Mouse (Mus musculus): ENCODE data around the gene Olfr70.

Gene Olfr70

DNA sequence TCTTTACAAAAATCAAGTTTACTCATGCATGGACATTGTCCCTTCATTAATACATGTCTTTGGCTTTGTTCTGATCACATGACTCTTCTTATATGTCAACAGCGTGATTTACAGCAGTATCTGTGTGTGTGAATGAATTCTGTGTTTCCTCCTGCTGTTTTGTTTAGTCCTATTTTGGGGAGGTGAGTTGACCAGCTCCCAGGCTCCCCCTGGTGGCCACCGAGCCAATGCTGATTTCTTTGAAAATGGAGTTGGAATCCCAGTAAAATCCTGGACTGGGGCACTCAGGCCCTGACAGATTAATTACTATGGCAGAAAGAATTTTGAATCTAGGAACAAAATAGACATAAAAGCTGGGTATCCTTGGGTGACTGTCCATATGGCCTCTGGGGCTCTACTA is 11.2 kb upstream of the Olfr70 start:
- DNase-seq (ENCODE audit: low spot score in 2 of 2) = peak in 1 of 2 experiments; percentile 76

DNA sequence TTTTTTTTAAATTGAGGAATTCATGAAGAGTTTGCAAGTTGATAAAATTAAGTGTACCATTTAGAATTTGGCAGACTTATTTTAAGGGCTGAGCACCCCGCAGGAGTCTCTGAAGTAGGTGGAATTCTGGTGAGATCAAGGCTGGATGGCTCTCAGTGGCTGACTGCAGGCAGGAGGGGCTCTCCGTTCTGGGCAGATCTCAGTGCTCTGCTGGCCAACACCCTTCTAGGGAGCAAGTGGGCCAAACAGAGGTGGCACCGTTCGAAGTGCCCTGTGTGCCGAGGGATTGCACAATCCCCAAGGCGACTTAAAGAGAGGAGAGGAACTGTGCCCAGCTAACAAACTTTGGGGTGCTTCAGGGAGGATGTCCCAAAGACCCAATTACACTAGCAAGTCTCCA is 9.3 kb upstream of the Olfr70 start, which contains the start of gene Olfr71:
Gene Olfr71, minus strand, starts transcription at position 387 of the 400 bp plus-strand sequence.
- DNase-seq (ENCODE audit: low spot score in 2 of 2) = no peak

DNA sequence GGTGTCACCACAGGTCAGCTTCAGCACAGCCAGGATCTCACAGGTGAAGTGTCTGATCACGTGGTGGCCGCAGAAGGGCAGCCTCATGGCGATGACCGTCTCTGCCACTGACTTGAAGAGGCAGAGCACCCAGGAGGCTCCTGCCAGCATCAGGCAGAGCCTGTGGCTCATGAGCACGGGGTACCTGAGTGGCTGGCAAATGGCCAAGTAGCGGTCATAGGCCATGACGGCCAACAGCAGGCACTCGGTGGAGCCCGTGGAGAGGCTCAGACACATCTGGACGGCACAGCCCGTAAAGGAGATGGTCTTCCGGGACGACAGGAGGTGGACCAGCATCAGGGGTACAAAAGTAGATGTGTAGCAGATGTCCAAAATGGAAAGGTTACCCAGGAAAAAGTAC is 5.4 kb upstream of the Olfr70 start:
- no peak for DNase-seq (ENCODE audit: low spot score in 2 of 2)

DNA sequence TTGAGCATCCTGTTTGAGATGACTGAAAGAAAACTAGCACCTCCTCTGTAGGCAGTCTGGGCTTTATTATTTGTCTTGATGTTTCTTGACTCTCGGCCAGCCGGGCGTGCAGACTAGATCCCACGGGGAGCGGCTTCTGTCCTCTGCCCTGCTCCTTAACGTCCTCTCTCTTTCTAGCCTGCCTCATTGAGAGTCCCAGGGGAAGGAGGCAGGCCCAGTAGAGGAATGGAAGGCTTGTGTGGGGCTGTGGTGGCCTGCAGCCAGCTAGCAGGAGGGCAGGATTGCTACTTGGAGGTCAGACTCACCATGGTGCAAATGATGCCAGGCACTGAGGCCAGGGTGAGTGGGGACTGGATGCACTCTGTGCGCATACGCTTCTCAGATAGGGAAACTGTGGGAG is 3.2 kb upstream of the Olfr70 start:
- DNase-seq (ENCODE audit: low spot score in 2 of 2) = no peak

DNA sequence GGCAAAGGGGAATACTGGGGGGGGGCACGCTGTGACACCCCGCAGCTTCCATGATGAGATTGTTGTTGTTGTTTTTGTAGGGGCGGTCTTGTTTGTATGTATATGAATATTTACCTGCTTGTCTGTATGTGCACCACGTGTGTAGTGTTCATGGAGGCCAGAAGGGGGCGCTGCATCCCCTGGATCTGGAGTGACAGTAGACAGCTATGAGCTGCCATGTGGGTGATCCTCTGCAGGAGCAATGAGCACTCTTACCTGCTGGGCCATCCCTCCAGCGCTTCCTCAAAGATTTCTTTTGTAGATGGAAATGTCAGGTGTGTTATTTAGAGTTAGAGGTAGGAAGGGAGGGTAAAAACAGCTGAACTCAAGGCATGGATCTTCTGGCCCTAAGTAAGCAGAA is 2.8 kb upstream of the Olfr70 start:
- DNase-seq (ENCODE audit: low spot score in 2 of 2) = no peak

DNA sequence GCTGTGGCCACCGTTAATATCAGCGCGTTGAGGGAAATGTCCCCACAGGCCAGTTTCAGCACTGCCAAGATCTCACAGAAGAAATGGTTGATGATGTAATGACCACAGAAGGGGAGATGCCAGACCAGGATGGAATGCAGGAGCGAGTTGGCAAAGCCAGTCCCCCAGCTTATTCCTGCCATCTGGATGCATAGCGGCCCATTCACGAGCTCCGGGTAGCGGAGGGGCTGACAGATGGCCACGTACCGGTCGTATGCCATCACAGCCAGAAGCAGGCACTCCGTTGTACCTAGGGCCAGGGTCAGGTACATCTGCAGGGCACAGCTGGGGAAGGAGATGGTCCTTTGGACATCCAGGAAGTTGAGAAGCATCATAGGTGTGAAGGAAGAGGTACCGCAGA is 4.0 kb downstream of the Olfr70 start:
- DNase-seq (ENCODE audit: low spot score in 2 of 2) = no peak

DNA sequence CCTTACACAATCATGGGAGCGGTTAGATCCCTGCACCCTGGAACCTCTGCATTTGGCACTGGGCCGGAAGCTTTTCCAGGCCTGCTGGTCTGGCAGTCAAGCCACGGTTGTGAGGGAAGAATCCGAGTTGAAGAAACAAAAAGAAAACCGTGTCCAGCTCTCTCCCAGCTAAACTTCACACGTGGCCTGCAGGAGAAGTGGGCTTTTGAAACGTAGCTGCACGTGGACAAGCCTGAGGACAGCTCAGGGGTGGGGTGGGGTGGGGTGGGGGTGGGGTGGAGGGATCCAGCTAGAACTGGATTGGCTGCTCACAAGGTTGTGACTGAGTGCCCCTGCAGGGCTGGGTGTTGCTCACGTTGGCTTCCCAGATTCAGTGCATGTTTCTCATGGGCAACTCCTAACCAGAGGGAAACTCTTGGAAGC is 5.3 kb downstream of the Olfr70 start:
- no peak for DNase-seq (ENCODE audit: low spot score in 2 of 2)

DNA sequence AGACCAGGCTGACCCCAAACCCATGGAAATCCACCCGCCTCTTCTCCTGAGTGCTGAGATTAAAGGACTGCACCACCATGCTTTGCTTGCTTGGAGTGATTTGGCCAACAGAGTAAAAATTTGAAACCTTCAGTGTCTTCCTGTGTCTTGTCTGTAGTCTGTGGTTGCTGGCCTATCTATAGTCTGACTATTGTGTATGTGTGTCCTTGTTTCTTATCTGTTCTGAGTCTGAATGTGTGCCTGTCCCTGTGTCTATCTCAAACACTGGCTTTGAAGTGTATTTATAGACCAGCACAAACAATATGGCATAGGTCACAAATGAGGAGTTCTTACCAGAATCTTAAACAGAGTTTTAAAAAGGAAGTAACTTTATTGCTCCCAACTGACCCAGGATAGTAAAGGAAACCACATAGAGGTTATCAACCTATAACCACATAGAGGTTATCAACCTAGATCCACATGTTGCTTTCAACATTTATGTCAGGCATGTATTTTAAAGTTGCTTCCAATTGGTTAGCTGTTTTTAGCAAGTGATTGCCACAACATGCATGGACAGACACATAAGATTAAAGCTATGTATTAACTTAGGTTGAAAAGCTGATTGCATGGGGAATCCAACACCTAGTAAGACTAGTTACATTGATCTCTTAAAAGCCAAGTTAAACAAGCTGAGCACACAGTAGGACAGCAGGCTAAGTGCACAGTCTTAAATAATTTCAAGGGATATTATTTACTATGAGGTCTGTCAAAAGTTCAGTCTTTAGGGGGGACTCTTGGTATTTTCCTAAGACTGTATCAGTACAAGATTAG is 6.0 kb downstream of the Olfr70 start:
- DNase-seq (ENCODE audit: low spot score in 2 of 2) = no peak

DNA sequence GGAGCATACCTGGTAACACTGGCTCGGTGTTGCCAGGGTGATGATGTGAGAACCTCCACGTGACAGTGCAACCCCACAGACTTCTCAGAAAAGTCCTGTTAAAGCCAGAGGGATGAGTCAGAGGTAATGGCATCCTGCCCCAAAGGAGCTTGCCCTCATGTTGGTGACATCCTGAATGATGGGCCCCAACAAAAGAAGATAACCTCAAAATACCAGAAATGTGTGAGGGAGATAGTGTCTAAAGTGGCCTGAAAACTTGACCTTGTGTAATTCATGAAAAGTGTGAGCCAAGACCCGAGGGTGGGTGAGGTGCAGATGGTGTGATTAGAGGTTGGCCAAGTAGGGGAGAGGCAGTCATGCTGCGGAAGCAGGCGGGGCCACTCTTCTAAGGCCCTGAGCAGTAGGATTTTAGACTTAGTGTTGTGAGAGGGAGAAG is 6.8 kb downstream of the Olfr70 start:
- no peak for DNase-seq (ENCODE audit: low spot score in 2 of 2)

DNA sequence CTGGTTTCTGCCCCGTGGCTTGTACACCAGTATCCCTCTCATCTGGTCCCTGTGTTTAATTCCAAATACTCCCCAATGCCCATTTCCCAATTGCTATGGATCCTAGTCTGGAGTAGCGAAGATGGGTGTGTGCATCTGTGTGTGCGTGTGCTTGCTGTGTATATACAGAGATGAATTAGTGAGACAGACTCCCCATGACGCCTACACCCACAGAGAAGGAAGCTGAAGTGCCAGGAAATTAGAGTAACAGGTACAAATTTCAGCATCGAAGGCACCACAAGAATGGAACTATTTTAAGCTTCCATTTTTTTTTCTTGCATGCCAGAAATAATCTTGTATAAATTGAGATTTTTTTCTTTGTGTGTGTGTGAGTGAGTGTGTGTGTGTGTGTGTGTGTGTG is 9.6 kb downstream of the Olfr70 start:
- peak in 1 of 2 experiments; percentile 31 for DNase-seq (ENCODE audit: low spot score in 2 of 2)

DNA sequence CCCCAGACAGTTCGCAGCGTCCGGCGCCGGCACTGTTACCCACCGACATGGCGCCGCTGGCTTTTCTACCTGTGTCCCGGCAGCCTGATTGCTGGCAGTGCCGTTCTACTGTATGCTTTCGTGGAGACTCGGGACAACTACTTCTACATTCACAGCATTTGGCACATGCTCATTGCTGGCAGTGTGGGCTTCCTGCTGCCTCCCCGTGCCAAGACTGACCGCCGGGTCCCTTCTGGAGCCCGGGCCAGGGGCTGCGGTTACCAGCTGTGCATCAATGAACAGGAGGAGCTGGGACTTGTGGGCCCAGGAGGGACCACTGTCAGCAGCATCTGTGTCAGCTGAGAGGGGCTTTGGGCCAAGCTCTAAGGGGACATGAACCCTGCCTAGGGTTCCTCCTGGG is 10.6 kb downstream of the Olfr70 start:
- no peak for DNase-seq (ENCODE audit: low spot score in 2 of 2)

DNA sequence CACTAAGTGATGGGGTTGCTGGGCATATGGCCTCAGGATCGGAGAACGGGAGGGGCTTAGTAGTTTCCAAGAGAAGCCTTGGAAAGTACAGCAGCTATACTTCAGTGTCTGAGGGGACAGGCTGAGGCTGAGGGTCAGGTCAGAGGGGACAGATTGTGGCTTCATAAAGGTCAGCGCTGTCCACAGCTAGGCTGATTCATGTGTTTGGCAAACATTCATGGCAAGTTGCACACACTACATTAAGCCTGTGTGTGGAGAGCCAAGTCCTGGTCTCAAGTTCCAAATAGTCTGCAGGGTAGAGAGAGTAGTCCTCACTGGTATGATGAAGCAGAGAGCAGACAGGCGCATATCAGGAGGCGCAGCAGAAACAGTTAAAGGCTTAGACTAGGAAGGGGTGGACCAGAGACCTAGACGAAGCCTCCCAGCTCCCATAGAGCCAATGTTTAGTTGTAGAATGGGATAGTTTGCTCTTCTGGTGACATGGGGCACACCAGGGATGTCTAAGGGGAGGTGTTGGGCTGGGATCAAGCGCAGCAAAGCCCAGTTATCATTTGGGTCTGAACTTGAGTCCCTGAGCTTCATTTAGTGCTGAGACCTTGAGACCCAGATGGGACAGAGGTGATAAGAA is 21.1 kb downstream of the Olfr70 start:
- DNase-seq (ENCODE audit: low spot score in 2 of 2) = no peak

DNA sequence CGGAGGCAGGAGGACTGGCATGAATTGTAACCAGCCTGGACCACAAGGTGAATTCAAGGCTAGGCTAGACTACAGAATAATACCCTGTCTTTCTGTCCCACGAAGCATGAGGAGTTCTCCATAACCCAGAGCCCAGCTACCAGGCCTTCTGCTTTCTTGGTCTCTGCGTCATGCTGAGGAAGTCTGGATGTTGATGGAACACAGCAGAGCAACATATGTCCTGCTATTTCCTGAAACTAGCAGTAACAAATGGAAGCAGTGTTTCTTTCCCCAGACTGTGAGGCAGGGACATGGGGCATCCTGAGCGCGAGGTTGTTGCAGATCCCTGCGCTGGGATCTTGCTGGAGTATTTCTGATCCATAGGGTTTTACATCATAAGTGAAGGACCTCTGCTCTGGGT is 22.1 kb downstream of the Olfr70 start:
- DNase-seq (ENCODE audit: low spot score in 2 of 2) = no peak

DNA sequence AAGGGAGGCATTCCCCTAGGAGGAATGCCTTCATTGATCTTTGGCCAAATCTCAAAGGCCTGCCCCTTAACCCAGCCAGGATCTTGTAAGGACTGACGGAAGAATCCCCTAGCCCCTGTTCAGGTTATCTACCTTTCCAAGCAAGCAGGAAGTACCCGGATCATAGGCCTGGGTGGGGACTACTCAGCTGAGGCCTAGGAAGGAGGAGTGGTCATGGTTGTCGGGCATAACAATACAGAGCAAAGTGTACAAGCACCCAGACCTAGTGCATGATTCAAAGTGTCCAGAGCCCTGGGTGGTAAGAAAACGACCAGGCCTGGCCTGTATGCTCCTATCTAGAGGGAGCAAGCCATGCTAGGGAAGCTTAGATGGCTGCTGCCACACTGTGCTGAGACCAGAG is 25.0 kb downstream of the Olfr70 start:
- DNase-seq (ENCODE audit: low spot score in 2 of 2) = no peak

DNA sequence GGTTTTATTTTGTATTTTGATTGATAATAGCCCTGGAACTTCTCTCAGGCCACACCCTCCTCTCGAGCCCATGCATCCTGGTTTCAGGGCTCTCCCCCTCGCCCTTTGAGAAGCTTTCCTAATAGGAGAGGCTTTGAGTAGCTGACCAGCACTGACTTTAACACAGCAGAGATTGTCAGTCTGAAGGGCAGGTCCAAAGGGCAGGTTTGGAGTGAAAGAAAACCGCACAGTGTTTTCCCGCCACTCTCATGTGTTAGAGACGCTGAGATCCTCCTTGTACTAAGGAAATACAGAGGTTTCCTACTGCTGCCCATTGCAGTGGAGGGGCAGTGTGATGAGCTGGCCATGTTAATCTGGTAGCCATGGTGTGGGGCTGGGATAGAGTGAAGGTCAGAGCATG is 25.6 kb downstream of the Olfr70 start:
- no peak for DNase-seq (ENCODE audit: low spot score in 2 of 2)

DNA sequence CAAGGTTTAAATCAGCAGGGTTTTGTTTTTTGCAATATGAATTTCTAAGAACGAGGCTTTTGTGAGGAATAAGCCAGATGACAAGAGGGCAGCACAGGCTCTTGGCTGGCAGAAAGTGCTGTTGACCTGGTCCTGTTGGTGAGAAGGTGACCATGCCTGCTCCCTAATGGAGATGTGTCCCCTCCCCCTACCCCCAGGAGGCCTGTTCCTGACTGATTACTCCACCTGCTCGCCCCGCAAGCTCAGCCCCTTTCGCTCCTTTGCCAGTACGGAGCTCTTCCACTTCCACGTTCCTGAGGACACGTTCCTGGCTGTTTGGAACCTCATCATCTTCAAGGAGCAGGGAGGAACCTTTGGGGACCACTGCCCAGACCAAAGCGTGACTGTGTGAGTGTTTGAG is 26.9 kb downstream of the Olfr70 start:
- no peak for DNase-seq (ENCODE audit: low spot score in 2 of 2)

DNA sequence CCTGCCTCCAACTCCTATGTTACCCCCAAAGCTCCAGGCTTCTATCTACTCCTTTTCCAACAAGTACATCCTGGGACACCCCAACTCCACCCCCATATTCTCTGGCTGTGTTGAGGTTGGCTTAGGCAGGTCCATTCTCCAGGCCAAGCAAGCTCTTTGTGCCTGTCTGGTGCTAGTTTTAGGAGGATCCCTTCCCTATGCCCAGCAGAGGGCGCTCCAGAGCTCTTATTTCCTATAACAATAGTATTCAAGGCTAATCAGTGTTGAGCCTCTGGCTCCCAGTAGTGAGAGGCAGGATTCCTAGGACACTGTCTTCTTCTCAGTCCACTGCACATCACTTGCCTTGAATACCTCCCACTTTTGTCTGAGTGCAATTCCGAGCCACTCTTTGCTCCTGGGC is 28.5 kb downstream of the Olfr70 start:
- peak in 1 of 2 experiments; percentile 90 for DNase-seq (ENCODE audit: low spot score in 2 of 2)

DNA sequence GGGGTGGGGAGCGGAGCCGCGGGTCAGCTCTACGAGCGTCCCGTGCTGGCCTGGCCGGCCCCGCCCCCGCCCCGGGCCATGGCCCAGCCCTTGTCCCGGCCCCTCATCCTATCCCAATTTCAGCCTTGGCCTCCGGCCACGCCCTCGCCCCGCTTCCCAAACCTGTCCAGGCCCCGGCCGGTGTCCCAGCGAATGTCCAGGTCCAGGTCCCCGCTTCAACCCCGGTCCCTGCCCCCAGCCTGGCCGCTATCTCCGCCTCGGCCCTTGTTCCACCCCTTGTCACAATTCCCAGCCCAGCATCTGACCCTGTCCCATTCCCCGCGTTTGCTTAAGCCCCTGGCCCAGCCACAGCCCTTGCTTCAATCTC is 31.2 kb downstream of the Olfr70 start:
- DNase-seq (ENCODE audit: low spot score in 2 of 2) = no peak

DNA sequence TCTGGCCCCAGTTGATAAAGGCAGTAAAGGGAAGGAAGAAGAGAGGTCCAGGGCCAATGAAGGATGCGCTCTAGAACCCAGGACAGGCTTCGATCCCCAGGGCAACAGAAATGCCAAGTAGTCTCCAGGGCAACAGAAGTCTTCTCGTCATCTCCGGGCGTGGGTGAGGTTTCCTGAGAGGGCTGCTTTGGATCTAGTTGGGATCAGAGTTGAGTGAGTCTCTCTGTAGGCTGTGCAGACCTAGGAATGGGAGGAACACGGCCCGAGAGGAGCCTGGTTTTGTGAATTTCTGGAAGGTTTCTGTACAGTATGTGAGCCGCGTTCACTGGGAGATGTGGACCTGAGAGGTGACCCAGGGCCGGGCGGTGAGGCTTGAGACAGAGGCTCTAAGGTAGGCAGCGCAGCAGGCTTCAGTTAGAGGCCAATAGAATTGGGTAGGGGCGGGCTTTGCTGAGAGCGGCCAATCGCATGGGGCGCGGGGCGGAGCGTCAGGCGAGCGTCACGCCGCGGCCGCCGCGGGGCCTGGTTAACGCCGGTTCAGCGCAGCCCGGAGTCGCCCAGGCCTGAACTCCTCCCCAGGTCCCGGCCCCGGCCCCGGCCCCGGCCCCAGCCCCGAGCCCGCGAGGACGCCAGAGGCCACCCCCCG is 31.7 kb downstream of the Olfr70 start, which contains the start of the genes Tmem8b and Fam221b:
Gene Tmem8b, plus strand, starts transcription at position 190 of the 646 bp plus-strand sequence.
Gene Fam221b, minus strand, starts transcription at position 364 of the 646 bp plus-strand sequence.
- peak; percentile 75 to 90 for DNase-seq (ENCODE audit: low spot score in 2 of 2)

DNA sequence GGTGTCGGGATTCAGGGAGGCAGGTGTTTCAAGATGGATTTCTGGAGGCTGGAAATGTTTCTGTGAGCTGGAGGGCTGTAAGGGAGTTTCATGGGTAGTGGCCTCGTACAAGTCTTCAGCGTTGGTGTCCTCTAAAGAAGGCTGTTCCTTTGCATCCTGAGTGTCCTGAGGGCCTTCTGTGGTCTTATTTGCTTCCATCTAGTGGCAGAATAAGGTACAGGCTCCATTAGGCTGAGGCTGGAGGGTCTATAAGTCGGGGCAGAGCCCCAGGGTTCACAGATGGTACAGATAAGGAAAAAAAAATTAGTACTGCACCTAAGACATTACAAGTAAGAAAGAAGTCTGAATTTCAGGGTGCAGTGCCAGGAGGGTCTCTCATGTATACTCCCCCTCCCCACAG is 34.2 kb downstream of the Olfr70 start:
- no peak for DNase-seq (ENCODE audit: low spot score in 2 of 2)

DNA sequence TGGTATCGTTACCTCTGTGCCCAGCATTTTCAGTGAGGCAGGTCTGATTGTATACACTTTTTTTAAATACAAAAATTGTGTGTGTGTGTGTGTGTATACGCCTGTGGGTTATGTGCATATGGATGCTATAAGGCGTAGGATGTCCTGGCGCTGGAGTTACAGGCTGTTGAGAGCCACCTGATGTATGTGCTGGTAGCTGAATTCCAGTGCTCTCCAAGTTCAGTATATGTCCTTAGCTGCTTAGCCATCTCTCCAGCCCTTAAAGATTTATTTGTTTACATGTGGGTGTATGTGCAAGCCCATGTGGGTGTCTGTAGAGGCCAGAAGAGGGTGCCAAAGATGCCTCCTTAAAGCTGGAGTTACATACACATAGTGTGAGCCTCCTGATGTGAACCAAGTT is 43.5 kb downstream of the Olfr70 start:
- DNase-seq (ENCODE audit: low spot score in 2 of 2) = peak in 1 of 2 experiments; percentile 26

DNA sequence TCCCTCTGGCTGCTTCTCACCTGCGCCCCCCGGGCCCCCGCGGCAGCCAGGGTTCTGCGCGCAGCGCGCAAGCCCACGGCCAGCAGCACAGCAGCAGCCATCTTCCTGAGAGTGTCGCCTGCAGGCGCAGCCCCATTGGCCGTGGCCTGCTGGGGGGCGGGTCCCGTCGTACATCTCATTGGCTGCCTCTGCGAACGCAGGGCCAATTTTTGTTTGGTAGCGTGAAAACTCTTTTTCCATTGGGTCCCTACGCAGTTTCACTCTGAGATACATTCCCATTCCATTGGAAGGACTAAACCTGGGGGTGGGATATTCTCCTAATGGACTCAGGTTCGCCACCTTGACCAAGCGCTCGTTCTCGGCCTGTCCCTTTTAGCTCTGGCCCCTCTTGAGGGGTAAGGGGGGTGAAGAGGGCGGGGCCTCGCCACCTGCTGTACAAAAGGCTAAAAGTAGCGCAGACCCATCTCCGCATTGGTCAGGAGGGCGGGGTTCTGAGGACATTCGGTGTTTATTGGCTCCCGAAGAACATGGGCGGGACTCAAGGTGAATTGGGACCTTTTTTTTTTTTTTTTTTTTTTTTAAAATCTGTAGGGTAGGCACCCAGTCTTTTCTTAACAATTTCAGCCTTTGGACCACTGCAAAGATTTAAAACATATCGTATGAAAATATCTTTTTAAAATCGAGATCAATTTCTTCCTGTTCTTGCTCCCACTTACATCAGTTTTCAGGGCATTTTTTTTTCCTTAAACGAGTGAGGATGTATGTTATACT is 44.1 kb downstream of the Olfr70 start, which contains the start of gene Hint2:
Gene Hint2, minus strand, starts transcription at position 128 of the 771 bp plus-strand sequence.
- DNase-seq (ENCODE audit: low spot score in 2 of 2) = peak; percentile 95 to 96
